Mouse (Mus musculus) bone marrow, adult 2 months (tissue): Measurements from ENCODE around the gene Slc2a10.

ENCODE experiments used
- CTCF ChIP-seq: fragments of 200-500 bp; IDR thresholded peaks from 2 replicates; pipeline ENCODE4 v1.5.1; 2011; ENCODE audit warnings: low read length, control low read depth; ENCODE audit not compliant: control insufficient read depth, insufficient read depth
- POLR2A ChIP-seq: fragments of 200-500 bp; IDR thresholded peaks from 2 replicates; pipeline ENCODE4 v1.6.1; 2011; ENCODE audit warnings: low read depth, mild to moderate bottlenecking, control low read depth, low read length, borderline replicate concordance; ENCODE audit not compliant: control insufficient read depth

GRCm38 (mm10) chr2:165543670-165544016, 40.1 kb downstream of the Slc2a10 start:
- TF ChIP-seq POLR2A (no peak), CTCF (no peak)
